Mouse (Mus musculus): ENCODE data around the gene Dhh.

GRCm38 (mm10) chr15:98870179-98871069 lies 27.9 kb downstream of the Dhh start:
- TF ChIP-seq POLR2A (IDR thresholded peaks at IDR 0.05; ENCODE audit: borderline replicate concordance, insufficient read depth, low read length) (no peak), CTCF (IDR thresholded peaks at IDR 0.05; ENCODE audit: borderline replicate concordance, insufficient read depth, low read depth, low read length) (no peak)
